Mouse (Mus musculus) natural killer cell, adult 2 months (primary cell): Measurements from ENCODE around the gene Zfp346.

ENCODE experiments used
- DNase-seq, 2 experiments: peaks; one replicate each; pipeline ENCODE4 v3.0.0; 2022; ENCODE audit warnings: low spot score in 2 of 2

The Zfp346 gene

GRCm38 (mm10) chr13:55152621-55153415 is 47.7 kb downstream of the Zfp346 start, which contains the start of gene Fgfr4:
Fgfr4 (plus strand) TSS chr13:55152640.
- no peak for DNase-seq

GRCm38 (mm10) chr13:55153951-55154350 is 48.8 kb downstream of the Zfp346 start:
- no peak for DNase-seq

GRCm38 (mm10) chr13:55162365-55162764 is 57.3 kb downstream of the Zfp346 start:
- no peak for DNase-seq

- DNase-seq = no peak
These were observed 58.4 kb downstream of the Zfp346 start for GRCm38 (mm10) chr13:55163553-55163952.

GRCm38 (mm10) chr13:55165831-55166339 is 60.8 kb downstream of the Zfp346 start:
- no peak for DNase-seq

GRCm38 (mm10) chr13:55166806-55167725 is 62.0 kb downstream of the Zfp346 start:
- no peak for DNase-seq

GRCm38 (mm10) chr13:55167798-55168197 is 62.7 kb downstream of the Zfp346 start:
- DNase-seq = no peak

GRCm38 (mm10) chr13:55168255-55168654 is 63.1 kb downstream of the Zfp346 start:
- DNase-seq = no peak

- DNase-seq = no peak
These were observed 63.9 kb downstream of the Zfp346 start for GRCm38 (mm10) chr13:55168958-55169369.

GRCm38 (mm10) chr13:55171517-55172335 is 66.6 kb downstream of the Zfp346 start:
- DNase-seq = no peak

- DNase-seq = no peak
These were observed 67.2 kb downstream of the Zfp346 start for GRCm38 (mm10) chr13:55172336-55172770.

GRCm38 (mm10) chr13:55174347-55174746 is 69.2 kb downstream of the Zfp346 start:
- DNase-seq = no peak

GRCm38 (mm10) chr13:55176265-55176664 is 71.2 kb downstream of the Zfp346 start:
- no peak for DNase-seq

- DNase-seq = no peak
These were observed 72.9 kb downstream of the Zfp346 start for GRCm38 (mm10) chr13:55177903-55178496.

- peak; percentile 62 to 64 for DNase-seq
These were observed 73.4 kb downstream of the Zfp346 start for GRCm38 (mm10) chr13:55178556-55178955.

- DNase-seq = no peak
These were observed 74.5 kb downstream of the Zfp346 start for GRCm38 (mm10) chr13:55179591-55179990.

GRCm38 (mm10) chr13:55181786-55182172 is 76.7 kb downstream of the Zfp346 start:
- no peak for DNase-seq

GRCm38 (mm10) chr13:55182173-55182894 is 77.2 kb downstream of the Zfp346 start:
- peak; percentile 36 for DNase-seq

GRCm38 (mm10) chr13:55183382-55183781 is 78.3 kb downstream of the Zfp346 start:
- no peak for DNase-seq
